Mouse (Mus musculus): ENCODE data around the gene Efcab8.

Efcab8 gene

GRCm38 (mm10) chr2:153827171-153827830 is 47.6 kb downstream of the Efcab8 start:
- peak; percentile 93 for DNase-seq

- no peak for DNase-seq
These were observed 49.0 kb downstream of the Efcab8 start for GRCm38 (mm10) chr2:153828704-153829103.

GRCm38 (mm10) chr2:153833291-153833690 is 53.6 kb downstream of the Efcab8 start:
- DNase-seq: no peak

- peak; percentile 54 for DNase-seq
These were observed 63.1 kb downstream of the Efcab8 start for GRCm38 (mm10) chr2:153842854-153843253.

- no peak for DNase-seq
These were observed 68.7 kb downstream of the Efcab8 start for GRCm38 (mm10) chr2:153848389-153848788.

- no peak for DNase-seq
These were observed 70.8 kb downstream of the Efcab8 start for GRCm38 (mm10) chr2:153850351-153851029.

- DNase-seq: peak; percentile 90
These were observed 71.3 kb downstream of the Efcab8 start for GRCm38 (mm10) chr2:153851030-153851360.

- DNase-seq: no peak
These were observed 73.8 kb downstream of the Efcab8 start for GRCm38 (mm10) chr2:153853544-153853943.

GRCm38 (mm10) chr2:153859581-153859980 is 79.8 kb downstream of the Efcab8 start:
- DNase-seq: peak; percentile 91

GRCm38 (mm10) chr2:153860315-153860714 is 80.6 kb downstream of the Efcab8 start:
- no peak for DNase-seq

- peak; percentile 41 for DNase-seq
These were observed 81.0 kb downstream of the Efcab8 start for GRCm38 (mm10) chr2:153860715-153861114.

GRCm38 (mm10) chr2:153861960-153862359 is 82.2 kb downstream of the Efcab8 start:
- no peak for DNase-seq

GRCm38 (mm10) chr2:153870984-153871383 is 91.3 kb downstream of the Efcab8 start, which contains the start of gene Sun5:
Gene Sun5, minus strand, starts transcription at chr2:153871084.
- no peak for DNase-seq

GRCm38 (mm10) chr2:153874745-153875144 is 95.0 kb downstream of the Efcab8 start, which contains the start of gene Bpifb2:
Gene Bpifb2, plus strand, starts transcription at chr2:153875045.
- no peak for DNase-seq
